Mouse (Mus musculus) thymus, postnatal 14 days (tissue): ENCODE results near the gene Reps1.
"Not testable (repeated sequence)": the region's sequence is repeated elsewhere in the genome, so short reads cannot be mapped to it uniquely, and the experiment has no call there.

Experiments used
- DNase-seq: peaks from one replicate; pipeline ENCODE4 v3.0.0; 2021

Reps1 gene

DNA sequence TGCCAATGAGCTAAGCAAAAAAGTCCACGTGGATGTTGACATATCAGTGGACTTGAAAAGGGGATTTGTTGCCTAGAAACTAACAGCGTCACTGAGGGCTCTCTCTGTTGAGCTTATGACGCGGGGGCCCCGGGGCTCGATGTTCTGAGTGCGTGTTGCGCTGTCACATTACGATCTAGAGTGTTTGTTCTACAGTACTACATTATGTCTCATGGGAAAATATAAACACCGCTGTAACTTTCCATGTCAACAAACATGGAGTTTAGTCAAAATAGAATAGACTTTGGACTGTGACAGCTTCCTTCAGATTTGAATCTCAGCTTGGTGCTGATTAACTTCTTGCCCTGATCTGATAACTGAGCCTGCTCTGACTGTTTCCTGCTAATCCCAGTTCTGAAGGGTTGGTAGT, 10.4 kb downstream of the Reps1 start:
- DNase-seq: no peak

DNA sequence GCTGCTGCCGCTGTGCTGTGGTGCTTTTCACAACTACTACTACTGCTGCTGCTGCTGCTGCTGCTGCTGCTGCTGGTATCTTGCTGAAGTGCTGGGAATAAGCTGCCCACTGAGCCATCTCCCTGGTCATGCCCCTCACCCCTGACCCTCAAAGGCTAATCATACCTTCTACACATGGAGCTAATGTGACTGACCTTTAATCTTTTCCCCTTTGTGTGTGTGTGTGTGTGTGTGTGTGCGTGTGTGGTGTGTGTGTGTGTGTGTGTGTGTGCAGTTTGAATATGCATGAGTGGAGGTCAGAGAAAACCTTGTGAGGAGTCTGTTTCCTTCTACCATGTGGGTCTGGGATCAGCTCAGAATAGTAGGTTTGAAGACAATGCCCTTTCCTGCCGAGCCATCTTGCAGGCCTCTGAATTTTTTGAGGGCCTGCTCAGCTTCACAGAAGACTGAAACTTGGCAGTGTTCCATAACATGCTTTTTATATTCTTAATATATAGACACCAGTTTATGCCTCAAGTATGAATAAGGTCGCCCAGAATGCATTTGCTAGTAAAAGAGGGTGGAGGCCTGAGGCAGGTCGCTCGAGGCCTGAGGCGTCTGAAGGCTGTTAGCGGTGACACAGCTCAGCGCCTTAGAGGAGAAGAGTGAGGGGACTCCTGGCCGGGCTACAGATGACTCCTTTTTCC, 12.2 kb downstream of the Reps1 start:
- no peak for DNase-seq

DNA sequence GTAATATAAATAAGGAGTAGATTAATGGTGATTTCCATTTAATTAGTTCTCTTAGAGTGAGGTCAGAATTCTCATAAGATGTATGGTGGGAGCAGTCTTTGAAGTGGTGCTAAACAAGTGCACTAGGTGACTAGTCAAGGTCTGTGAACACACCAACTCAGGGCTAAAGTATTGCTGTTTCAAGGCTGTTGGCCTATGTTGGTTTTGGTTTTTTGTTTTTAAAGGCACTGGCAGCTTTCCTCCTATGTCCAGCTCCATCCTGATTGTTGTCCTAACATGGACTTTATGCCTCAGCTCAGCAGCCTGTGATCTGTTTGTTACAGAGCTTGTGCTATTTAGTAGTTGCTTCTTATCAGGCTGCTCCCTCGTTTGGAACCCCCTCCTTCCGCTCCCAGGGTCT, 13.2 kb downstream of the Reps1 start:
- DNase-seq: no peak

DNA sequence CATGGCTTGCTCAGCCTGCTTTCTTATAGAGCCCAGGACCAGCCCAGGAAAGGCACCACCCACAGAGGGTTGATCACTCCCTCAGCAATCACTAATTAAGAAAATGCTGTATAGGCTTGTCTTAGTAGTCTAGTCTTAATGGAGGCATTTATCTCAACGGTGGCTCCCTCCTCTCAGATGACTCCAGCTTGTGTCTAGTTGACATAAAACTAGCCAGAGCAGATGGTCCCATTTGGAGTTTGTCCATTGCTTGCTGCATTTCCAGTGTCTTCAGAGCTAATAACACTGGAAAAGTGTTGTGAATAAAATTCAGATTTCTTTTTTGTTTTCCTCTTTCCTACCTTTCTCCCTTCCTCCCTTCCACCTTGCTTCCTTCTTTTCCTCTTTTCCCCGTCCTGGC, 13.9 kb downstream of the Reps1 start:
- DNase-seq: no peak

GRCm38 (mm10) chr10:18070144-18070543, 14.5 kb downstream of the Reps1 start:
- no peak for DNase-seq

- DNase-seq: no peak
Measured at GRCm38 (mm10) chr10:18070616-18071015, 15.0 kb downstream of the Reps1 start.

DNA sequence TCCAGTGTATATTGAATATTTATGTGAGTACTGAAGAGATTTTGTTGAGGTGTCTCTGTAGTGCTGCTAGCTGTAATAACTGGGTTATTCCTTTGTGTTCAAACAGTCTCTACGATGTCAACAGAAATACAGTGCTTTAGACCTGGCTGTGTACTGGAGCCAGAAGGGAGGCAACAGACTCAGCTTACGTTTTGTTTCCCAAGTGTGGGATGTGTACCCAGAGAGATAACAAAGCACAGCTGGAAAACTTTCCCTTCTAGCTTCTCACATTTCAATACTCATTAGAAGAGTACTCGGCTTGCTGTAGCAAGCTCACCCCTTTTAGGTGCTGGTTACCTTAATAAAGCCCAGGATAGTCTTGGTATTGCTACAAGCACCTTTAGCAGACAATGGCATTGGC, 17.2 kb downstream of the Reps1 start:
- no peak for DNase-seq

DNA sequence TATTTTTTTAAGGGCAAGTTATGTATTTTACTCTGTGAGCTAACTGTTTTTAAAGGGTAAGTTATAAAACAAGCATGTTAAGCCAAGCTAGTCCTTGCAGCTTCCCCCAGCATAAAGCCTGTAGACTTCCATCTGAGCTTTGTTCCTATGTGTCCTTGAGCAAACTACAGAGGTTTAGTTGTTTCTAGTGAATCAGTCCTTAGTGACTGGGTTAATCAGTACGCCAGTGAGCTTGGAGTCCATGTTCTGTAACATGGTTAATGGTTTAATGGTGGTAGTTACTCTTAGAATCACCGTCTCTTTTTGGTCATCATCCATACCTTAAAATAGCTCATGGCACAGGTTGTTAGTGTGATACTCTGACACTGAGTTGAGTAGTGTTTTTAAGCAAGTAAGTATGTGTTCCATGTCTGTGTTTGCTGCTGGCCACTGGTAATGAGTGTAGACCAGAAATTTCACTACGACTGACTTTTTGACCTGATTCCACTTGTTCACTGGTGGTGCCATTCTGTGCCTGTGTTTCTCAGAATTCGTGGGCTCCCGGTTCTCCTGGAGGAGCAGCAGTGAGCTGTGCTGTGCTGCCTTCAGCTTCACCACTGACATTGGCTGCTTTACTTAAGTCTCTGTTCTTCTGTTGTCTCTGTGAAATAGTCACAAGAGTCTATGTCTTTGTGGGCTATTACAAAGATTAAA, 18.9 kb downstream of the Reps1 start:
- no peak for DNase-seq

GRCm38 (mm10) chr10:18075845-18076244, 20.2 kb downstream of the Reps1 start:
- no peak for DNase-seq

- DNase-seq: no peak
Measured at GRCm38 (mm10) chr10:18081536-18081935, 25.9 kb downstream of the Reps1 start.

DNA sequence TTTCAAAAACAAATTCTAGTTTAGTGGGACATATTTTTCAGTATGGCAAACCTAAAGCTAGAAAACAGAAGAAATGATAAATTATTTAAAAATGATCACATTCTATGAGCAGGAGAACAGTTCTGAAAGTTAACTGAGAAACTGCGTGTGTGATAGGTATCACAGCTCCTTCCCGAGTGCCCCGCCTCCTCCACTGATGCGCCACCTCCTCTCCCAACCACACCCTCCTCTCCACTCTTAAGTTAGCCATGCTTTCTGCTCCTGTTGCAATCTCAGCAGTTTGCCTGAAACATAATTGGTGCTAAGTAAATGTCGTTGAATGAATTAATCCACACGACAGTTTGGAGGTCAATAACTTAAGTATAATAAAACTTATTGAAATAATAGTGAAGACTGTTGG, 27.1 kb downstream of the Reps1 start:
- DNase-seq: no peak

DNA sequence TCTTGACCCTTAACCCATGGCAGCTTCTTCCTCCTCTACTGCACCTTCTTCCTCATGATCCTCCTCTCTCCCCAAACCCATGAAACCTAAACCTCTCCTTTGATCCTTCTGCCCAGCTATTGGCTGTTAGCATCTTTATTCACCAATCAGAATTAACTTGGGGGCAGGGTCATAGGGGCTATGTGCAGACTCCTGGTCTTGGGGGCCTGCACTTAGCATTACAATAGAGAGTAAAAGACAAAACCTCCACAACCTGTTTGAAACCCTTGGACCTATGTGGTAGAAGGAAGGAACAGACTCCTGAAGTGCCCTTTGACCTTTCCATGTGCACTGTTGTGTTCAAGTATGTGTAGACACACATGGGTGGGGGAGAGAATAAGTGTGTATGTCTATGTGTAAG, 35.0 kb downstream of the Reps1 start:
- no peak for DNase-seq

GRCm38 (mm10) chr10:18102166-18102565, 46.5 kb downstream of the Reps1 start:
- no peak for DNase-seq

- peak; percentile 11 for DNase-seq
Measured at GRCm38 (mm10) chr10:18107471-18107870, 51.8 kb downstream of the Reps1 start.

- DNase-seq: no peak
Measured at GRCm38 (mm10) chr10:18110940-18111339, 55.3 kb downstream of the Reps1 start.

DNA sequence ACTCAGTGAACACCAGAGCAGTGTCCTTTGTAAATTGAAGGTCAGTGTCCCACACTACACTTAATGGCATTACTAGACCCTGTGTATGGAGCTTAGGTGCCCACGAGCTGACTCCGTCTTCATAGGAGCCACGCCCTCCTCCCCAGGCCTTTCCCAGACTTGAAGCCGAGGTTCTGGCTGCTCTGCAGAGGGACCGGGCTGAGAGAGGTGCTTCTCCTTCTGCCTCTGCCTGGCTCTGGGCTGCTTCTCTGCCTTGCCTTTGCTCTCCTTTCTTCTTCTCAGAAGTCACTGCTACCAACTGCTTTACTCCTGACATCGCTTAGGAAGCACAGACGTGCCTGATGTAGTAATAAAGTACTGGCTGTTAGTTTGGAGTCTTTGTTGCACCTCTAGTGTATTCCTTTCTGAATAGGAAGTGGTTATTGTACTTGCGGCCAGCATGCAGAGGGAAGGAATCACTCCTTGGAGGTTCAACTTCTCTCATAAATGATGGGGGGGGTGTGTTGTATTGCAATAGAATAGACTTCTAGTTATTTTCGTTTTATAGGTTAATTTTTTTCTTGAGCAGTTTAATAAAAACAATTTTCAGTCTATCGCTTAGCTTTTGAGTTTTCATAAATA, 57.9 kb downstream of the Reps1 start:
- DNase-seq: no peak

DNA sequence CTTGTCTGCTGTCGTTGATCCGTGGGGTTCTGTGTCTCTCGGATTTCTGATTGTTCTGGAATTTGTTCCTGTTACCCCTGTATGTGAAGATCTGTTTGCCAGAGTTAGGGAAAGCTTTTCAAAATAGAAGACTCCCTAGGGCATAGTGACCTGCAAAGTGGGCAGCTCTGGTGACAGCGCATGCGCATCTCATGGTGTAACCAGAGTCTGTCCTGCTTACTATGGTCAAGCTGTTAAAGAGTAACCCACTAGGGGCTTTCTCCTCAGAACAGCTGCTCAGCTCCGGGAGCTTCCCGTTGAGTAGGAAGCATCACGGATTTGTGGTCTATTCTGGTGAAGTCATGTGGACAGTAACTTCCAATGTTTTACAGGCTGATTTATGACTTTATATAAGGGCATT, 62.7 kb downstream of the Reps1 start:
- no peak for DNase-seq

GRCm38 (mm10) chr10:18130276-18130675, 74.6 kb downstream of the Reps1 start:
- no peak for DNase-seq

GRCm38 (mm10) chr10:18131666-18132650, 76.3 kb downstream of the Reps1 start:
- DNase-seq: no peak

DNA sequence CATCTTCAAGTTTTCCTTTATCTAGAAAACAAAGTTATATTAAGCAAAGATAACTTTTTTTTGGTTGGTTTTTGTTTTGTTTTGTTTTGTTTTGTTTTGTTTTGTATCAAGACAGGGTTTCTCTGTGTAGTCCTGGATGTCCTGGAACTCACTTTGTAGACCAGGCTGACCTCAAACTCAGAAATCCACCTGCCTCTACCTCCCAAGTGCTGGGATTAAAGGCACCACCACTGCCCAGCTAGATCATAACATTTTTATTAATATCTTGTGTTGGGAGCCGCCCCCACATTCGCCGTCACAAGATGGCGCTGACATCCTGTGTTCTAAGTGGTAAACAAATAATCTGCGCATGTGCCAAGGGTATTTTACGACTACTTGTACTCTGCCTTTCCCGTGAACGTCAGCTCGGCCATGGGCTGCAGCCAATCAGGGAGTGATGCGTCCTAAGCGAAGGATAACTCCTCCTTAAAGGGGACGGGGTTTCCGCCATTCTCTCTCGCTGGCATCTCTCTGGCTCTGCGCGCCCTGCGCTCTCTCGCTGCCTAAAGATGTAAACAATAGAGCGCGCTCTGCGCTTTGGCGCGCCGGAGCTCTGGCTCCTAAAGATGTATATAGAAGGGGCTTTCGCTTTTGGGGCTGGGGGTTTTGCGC, 83.3 kb downstream of the Reps1 start:
- not testable (repeated sequence) for DNase-seq

DNA sequence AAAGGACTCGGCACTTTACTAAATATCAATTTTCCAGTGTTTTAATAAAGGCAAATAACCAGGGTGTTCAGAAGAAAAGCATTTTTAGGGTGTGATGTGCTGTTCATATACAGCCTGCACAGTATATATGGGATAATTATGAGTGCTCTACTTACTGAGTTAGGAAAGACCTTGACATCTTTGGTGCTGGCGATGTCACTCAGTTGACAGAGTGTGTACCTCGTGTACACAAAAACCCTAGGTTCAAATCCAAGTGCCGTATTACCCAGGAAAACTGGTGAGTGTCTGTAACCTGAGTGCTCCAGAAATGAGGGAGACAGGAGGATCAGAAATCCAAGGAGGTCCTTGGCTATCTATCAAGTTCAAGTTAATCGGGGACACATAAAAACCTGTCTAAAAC, 84.0 kb downstream of the Reps1 start:
- no peak for DNase-seq

DNA sequence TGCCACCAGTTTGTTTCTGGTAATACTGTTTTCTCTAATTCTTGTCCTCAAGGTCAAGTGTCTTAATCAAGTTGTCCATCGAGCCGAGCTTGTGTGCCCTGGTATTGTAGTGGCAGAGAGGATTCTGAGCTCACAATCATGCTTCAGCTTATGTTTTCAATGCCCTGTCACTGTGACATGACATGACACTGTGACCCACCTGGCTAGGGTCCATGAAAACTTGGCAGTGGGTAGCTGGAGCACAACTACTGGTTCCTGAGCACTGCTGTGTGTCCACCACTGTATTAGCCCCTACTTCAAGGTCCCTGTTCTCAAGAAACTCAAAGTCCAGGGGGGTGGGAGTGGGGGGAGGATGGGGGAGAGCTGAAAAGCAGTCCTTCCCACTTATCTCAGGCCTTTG, 85.7 kb downstream of the Reps1 start:
- DNase-seq: no peak

GRCm38 (mm10) chr10:18142231-18142630, 86.6 kb downstream of the Reps1 start:
- peak; percentile 29 for DNase-seq
